Mouse (Mus musculus): ENCODE data around the gene Fam129a. TPM values are rescaled to one million over a fixed set of nuclear protein-coding genes. Genes with fewer than 3 reads are reported as not detected.

Fam129a gene
- total RNA-seq, 1 experiment, result 7.5 TPM

GRCm38 (mm10) chr1:151677185-151677809, 106.3 kb downstream of the Fam129a start:
- in situ Hi-C loops (cut with MboI; ENCODE audit: low sequenced_read_pairs in 2 of 2, unreplicated experiment in 2 of 2), result no loop called here
- no peak for DNase-seq (ENCODE audit: low read depth, low spot score)
- H3K36me3 ChIP-seq (ENCODE audit: control insufficient read depth, insufficient read depth, low read length, poor library complexity, severe bottlenecking), result no peaks in the 10 kb centered on the region
- no peaks in the 10 kb centered on the region for H3K9me3 ChIP-seq (ENCODE audit: control insufficient read depth, insufficient read depth, low read depth, low read length)
- no peak overlapping the region for H3K9ac ChIP-seq (ENCODE audit: insufficient read depth, low read depth, low read length, poor library complexity, severe bottlenecking)
- no peak overlapping the region; a peak in 1 of 4 replicates for H3K4me3 ChIP-seq (ENCODE audit: insufficient read depth in 1 of 2, low read depth in 1 of 2, low read length in 2 of 2, poor library complexity in 1 of 2, severe bottlenecking in 1 of 2)
- H3K4me1 ChIP-seq (ENCODE audit: control insufficient read depth in 2 of 2, insufficient read depth in 2 of 2, low read length in 2 of 2, poor library complexity in 1 of 2), result peaks cover 2 to 9% of the 10 kb centered on the region in 2 experiments; a peak in 2 of 4 replicates
- no peak overlapping the region for H3K27ac ChIP-seq (ENCODE audit: insufficient read depth, low read depth, low read length, poor library complexity, severe bottlenecking)
- no peak for TF ChIP-seq MAFK (IDR thresholded peaks at IDR 0.05; ENCODE audit: insufficient read depth, low read depth, low read length)
- no peak for TF ChIP-seq ZC3H11A (IDR thresholded peaks at IDR 0.05; ENCODE audit: borderline replicate concordance, low read depth, low read length)
- TF ChIP-seq CHD2 (IDR thresholded peaks at IDR 0.05; ENCODE audit: low read depth, low read length), result no peak
- no peak for TF ChIP-seq ZNF384 (IDR thresholded peaks at IDR 0.05; ENCODE audit: low read depth, low read length)
- TF ChIP-seq HCFC1 (IDR thresholded peaks at IDR 0.05; ENCODE audit: borderline replicate concordance, insufficient read depth, low read length), result no peak

GRCm38 (mm10) chr1:151677975-151678374, 107.0 kb downstream of the Fam129a start:
- no peaks in the 10 kb centered on the region for H3K36me3 ChIP-seq (ENCODE audit: control insufficient read depth, insufficient read depth, low read length, poor library complexity, severe bottlenecking)
- no peak overlapping the region for H3K4me3 ChIP-seq (ENCODE audit: insufficient read depth in 1 of 2, low read depth in 1 of 2, low read length in 2 of 2, poor library complexity in 1 of 2, severe bottlenecking in 1 of 2)
- H3K9ac ChIP-seq (ENCODE audit: insufficient read depth, low read depth, low read length, poor library complexity, severe bottlenecking), result no peak overlapping the region
- peaks cover 2 to 9% of the 10 kb centered on the region in 2 experiments; a peak in 2 of 4 replicates for H3K4me1 ChIP-seq (ENCODE audit: control insufficient read depth in 2 of 2, insufficient read depth in 2 of 2, low read length in 2 of 2, poor library complexity in 1 of 2)
- H3K9me3 ChIP-seq (ENCODE audit: control insufficient read depth, insufficient read depth, low read depth, low read length), result no peaks in the 10 kb centered on the region
- TF ChIP-seq MAFK (IDR thresholded peaks at IDR 0.05; ENCODE audit: insufficient read depth, low read depth, low read length) (no peak), ZC3H11A (IDR thresholded peaks at IDR 0.05; ENCODE audit: borderline replicate concordance, low read depth, low read length) (no peak), CHD2 (IDR thresholded peaks at IDR 0.05; ENCODE audit: low read depth, low read length) (no peak), ZNF384 (IDR thresholded peaks at IDR 0.05; ENCODE audit: low read depth, low read length) (no peak), HCFC1 (IDR thresholded peaks at IDR 0.05; ENCODE audit: borderline replicate concordance, insufficient read depth, low read length) (no peak)
- no peak overlapping the region for H3K27ac ChIP-seq (ENCODE audit: insufficient read depth, low read depth, low read length, poor library complexity, severe bottlenecking)
- in situ Hi-C loops (cut with MboI; ENCODE audit: low sequenced_read_pairs in 2 of 2, unreplicated experiment in 2 of 2), result no loop called here
- no peak for DNase-seq (ENCODE audit: low read depth, low spot score)

GRCm38 (mm10) chr1:151679153-151679552, 108.2 kb downstream of the Fam129a start:
- in situ Hi-C loops (cut with MboI; ENCODE audit: low sequenced_read_pairs in 2 of 2, unreplicated experiment in 2 of 2), result no loop called here
- H3K9me3 ChIP-seq (ENCODE audit: control insufficient read depth, insufficient read depth, low read depth, low read length), result no peaks in the 10 kb centered on the region
- H3K9ac ChIP-seq (ENCODE audit: insufficient read depth, low read depth, low read length, poor library complexity, severe bottlenecking), result no peak overlapping the region
- H3K27ac ChIP-seq (ENCODE audit: insufficient read depth, low read depth, low read length, poor library complexity, severe bottlenecking), result no peak overlapping the region
- no peaks in the 10 kb centered on the region for H3K36me3 ChIP-seq (ENCODE audit: control insufficient read depth, insufficient read depth, low read length, poor library complexity, severe bottlenecking)
- peaks cover 2 to 10% of the 10 kb centered on the region in 2 experiments; a peak in 3 of 4 replicates for H3K4me1 ChIP-seq (ENCODE audit: control insufficient read depth in 2 of 2, insufficient read depth in 2 of 2, low read length in 2 of 2, poor library complexity in 1 of 2)
- no peak overlapping the region for H3K4me3 ChIP-seq (ENCODE audit: insufficient read depth in 1 of 2, low read depth in 1 of 2, low read length in 2 of 2, poor library complexity in 1 of 2, severe bottlenecking in 1 of 2)
- TF ChIP-seq MAFK (IDR thresholded peaks at IDR 0.05; ENCODE audit: insufficient read depth, low read depth, low read length), result no peak
- no peak for TF ChIP-seq ZC3H11A (IDR thresholded peaks at IDR 0.05; ENCODE audit: borderline replicate concordance, low read depth, low read length)
- no peak for TF ChIP-seq HCFC1 (IDR thresholded peaks at IDR 0.05; ENCODE audit: borderline replicate concordance, insufficient read depth, low read length)
- TF ChIP-seq CHD2 (IDR thresholded peaks at IDR 0.05; ENCODE audit: low read depth, low read length), result no peak
- TF ChIP-seq ZNF384 (IDR thresholded peaks at IDR 0.05; ENCODE audit: low read depth, low read length), result no peak
- DNase-seq (ENCODE audit: low read depth, low spot score), result no peak

GRCm38 (mm10) chr1:151679883-151680613, 109.1 kb downstream of the Fam129a start:
- TF ChIP-seq MAFK (IDR thresholded peaks at IDR 0.05; ENCODE audit: insufficient read depth, low read depth, low read length) (no peak), ZNF384 (IDR thresholded peaks at IDR 0.05; ENCODE audit: low read depth, low read length) (no peak), ZC3H11A (IDR thresholded peaks at IDR 0.05; ENCODE audit: borderline replicate concordance, low read depth, low read length) (no peak), HCFC1 (IDR thresholded peaks at IDR 0.05; ENCODE audit: borderline replicate concordance, insufficient read depth, low read length) (no peak), CHD2 (IDR thresholded peaks at IDR 0.05; ENCODE audit: low read depth, low read length) (no peak)
- Histone ChIP-seq H3K4me3 (ENCODE audit: insufficient read depth in 1 of 2, low read depth in 1 of 2, low read length in 2 of 2, poor library complexity in 1 of 2, severe bottlenecking in 1 of 2) (no peak overlapping the region), H3K9me3 (ENCODE audit: control insufficient read depth, insufficient read depth, low read depth, low read length) (no peaks in the 10 kb centered on the region), H3K4me1 (ENCODE audit: control insufficient read depth in 2 of 2, insufficient read depth in 2 of 2, low read length in 2 of 2, poor library complexity in 1 of 2) (peaks cover 3 to 12% of the 10 kb centered on the region in 2 experiments; a peak in 3 of 4 replicates), H3K36me3 (ENCODE audit: control insufficient read depth, insufficient read depth, low read length, poor library complexity, severe bottlenecking) (no peaks in the 10 kb centered on the region), H3K27ac (ENCODE audit: insufficient read depth, low read depth, low read length, poor library complexity, severe bottlenecking) (no peak overlapping the region), H3K9ac (ENCODE audit: insufficient read depth, low read depth, low read length, poor library complexity, severe bottlenecking) (no peak overlapping the region)
- in situ Hi-C loops (cut with MboI; ENCODE audit: low sequenced_read_pairs in 2 of 2, unreplicated experiment in 2 of 2), result no loop called here
- DNase-seq (ENCODE audit: low read depth, low spot score), result no peak
